Mouse (Mus musculus): Measurements from ENCODE around the gene Bmyc. TPM values are rescaled to one million over a fixed set of nuclear protein-coding genes. Genes with fewer than 3 reads are reported as not detected.
"Not testable (repeated sequence)": the region's sequence is repeated elsewhere in the genome, so short reads cannot be mapped to it uniquely, and the experiment has no call there.

The Bmyc gene
- polyA plus RNA-seq, 1 experiment from 2014 or later: 7.4 TPM

DNA sequence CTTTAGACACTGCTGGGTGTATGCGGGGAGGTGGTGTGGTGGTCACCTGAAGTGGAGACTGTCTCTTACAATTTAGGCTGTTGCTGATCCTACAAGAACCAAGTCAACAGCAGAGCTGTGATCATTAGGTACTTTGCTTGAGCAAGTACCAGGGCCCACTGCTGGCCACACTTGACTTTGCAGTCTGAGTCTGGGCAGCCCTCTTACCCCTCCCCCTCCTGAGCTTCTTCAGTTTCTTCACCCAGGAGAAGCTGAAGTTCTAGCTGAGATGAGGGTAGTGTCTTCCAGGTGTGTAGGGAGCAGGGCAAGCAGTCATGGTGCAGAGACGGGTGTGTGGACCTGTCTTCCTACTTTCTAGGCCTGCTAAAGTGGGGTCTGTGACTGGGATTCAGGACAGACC is 1.6 kb downstream of the Bmyc start:
- H3K27me3 ChIP-seq (ENCODE audit: control insufficient read depth, insufficient read depth, low read depth, low read length): peaks cover 9% of the 10 kb centered on the region; the same call in 1 of the 2 replicates
- no peaks in the 10 kb centered on the region for H3K4me1 ChIP-seq (ENCODE audit: control insufficient read depth, low read depth, low read length)
- no peak overlapping the region for H3K27ac ChIP-seq (ENCODE audit: low read length)
- no peak overlapping the region for H3K4me3 ChIP-seq (ENCODE audit: low read depth, low read length)
- WGBS (ENCODE audit: insufficient replicate concordance): 68% methylated on average over 2 of the region's 2 CpGs
- no peaks in the 10 kb centered on the region for H3K36me3 ChIP-seq (ENCODE audit: control insufficient read depth, insufficient read depth)
- H3K4me2 ChIP-seq (ENCODE audit: low read depth, low read length): no peak overlapping the region
- H3K9me3 ChIP-seq (replicated peaks; ENCODE audit: control insufficient read depth, low read length): no peaks in the 10 kb centered on the region
- ATAC-seq (ENCODE audit: low read depth): no peak
- no peak overlapping the region for H3K9ac ChIP-seq (ENCODE audit: low read depth, low read length)

DNA sequence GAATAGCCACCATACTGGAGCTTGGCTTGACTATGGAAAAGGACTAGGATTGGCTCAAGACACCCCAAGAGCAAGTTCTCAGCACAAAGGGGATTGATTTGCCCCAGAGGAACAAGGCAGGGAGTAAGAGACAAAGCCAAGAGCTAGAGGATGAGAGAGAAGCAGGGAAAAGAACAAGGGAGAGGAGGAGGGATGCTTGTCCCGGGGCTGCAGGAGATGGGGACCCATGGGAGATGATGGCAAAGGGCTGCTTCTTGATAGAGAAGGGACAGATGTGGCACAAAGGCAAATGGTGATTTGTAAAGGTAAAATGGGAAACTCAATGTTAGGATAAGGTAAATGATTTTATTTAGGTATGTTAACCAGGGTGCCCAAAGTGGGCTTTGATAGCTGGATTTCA is 2.5 kb downstream of the Bmyc start:
- ATAC-seq (ENCODE audit: low read depth); H3K4me3 ChIP-seq (ENCODE audit: low read depth, low read length); H3K27me3 ChIP-seq (ENCODE audit: control insufficient read depth, insufficient read depth, low read depth, low read length); H3K9me3 ChIP-seq (replicated peaks; ENCODE audit: control insufficient read depth, low read length); H3K36me3 ChIP-seq (ENCODE audit: control insufficient read depth, insufficient read depth); H3K4me1 ChIP-seq (ENCODE audit: control insufficient read depth, low read depth, low read length); H3K4me2 ChIP-seq (ENCODE audit: low read depth, low read length); H3K9ac ChIP-seq (ENCODE audit: low read depth, low read length); H3K27ac ChIP-seq (ENCODE audit: low read length): not testable (repeated sequence)
- 76% methylated on average over 1 of the region's 1 CpGs for WGBS (ENCODE audit: insufficient replicate concordance)

DNA sequence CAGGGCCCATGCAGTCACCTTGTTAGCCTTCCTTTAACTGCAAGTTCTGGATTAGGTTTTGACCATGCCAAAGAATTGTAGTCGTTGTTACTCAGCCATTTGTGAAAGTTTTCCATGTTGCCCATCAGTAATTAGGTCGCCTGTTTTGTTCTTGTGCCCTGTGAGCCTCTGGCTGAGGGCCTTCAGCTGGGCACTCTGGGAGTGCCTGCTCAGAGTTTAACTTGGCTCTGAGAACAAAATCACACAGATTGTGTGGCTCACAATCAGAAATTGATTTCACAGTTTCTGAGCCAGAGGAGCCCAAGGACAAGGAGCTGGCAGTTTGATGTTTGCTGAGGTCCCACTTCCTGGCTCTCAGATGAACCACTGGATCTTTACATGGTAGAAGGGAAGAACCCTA is 3.3 kb downstream of the Bmyc start:
- 47% methylated on average over 2 of the region's 2 CpGs for WGBS (ENCODE audit: insufficient replicate concordance)
- H3K4me1 ChIP-seq (ENCODE audit: control insufficient read depth, low read depth, low read length); H3K36me3 ChIP-seq (ENCODE audit: control insufficient read depth, insufficient read depth); H3K9me3 ChIP-seq (replicated peaks; ENCODE audit: control insufficient read depth, low read length); H3K9ac ChIP-seq (ENCODE audit: low read depth, low read length); H3K27ac ChIP-seq (ENCODE audit: low read length); H3K4me2 ChIP-seq (ENCODE audit: low read depth, low read length); ATAC-seq (ENCODE audit: low read depth); H3K4me3 ChIP-seq (ENCODE audit: low read depth, low read length); H3K27me3 ChIP-seq (ENCODE audit: control insufficient read depth, insufficient read depth, low read depth, low read length): not testable (repeated sequence)

DNA sequence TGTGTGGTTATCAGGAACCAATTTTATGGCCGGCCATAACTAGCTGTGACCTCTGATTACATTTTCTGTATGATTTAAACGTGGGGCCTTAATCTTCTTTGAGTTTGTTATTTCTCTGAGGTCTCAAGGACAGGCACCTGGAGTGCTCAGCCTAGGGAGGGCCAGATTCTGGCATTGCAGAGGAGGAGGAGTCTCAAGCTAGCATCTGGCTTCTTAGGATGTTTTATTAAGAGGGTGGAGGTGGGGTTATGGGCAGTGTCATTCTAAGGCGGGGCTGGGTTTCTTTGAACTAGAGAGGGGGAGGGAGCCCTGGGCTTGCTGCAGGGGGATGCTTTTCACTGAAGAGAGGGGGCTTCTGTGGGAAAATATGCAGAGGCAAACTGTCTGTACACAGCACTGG is 5.1 kb downstream of the Bmyc start:
- not testable (repeated sequence) for H3K4me2 ChIP-seq (ENCODE audit: low read depth, low read length); H3K4me3 ChIP-seq (ENCODE audit: low read depth, low read length); H3K36me3 ChIP-seq (ENCODE audit: control insufficient read depth, insufficient read depth); H3K27me3 ChIP-seq (ENCODE audit: control insufficient read depth, insufficient read depth, low read depth, low read length); H3K9me3 ChIP-seq (replicated peaks; ENCODE audit: control insufficient read depth, low read length); H3K4me1 ChIP-seq (ENCODE audit: control insufficient read depth, low read depth, low read length); ATAC-seq (ENCODE audit: low read depth); H3K9ac ChIP-seq (ENCODE audit: low read depth, low read length); H3K27ac ChIP-seq (ENCODE audit: low read length)
- 30% methylated on average over 3 of the region's 3 CpGs for WGBS (ENCODE audit: insufficient replicate concordance)

DNA sequence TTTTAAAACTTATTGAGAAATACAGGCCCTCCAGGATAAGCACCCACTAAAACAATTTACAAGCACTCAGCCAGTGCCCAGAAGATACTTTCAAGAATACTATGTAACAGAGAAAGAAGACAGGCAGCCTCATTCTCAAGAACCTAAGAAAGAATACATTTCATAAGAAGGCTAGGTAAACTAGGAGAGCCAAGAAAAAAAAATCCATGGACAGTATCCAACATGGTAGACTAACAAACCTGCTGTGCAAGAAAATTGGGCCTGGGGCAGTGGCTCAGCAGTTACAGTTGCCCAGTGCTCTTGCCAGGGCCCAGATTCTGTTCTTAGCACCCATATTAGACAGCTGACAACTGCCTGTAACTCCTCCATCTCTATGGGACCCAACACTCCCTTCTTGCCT is 10.7 kb downstream of the Bmyc start:
- H3K27ac ChIP-seq (ENCODE audit: low read length): no peak overlapping the region
- no peaks in the 10 kb centered on the region for H3K36me3 ChIP-seq (ENCODE audit: control insufficient read depth, insufficient read depth)
- no peaks in the 10 kb centered on the region for H3K4me1 ChIP-seq (ENCODE audit: control insufficient read depth, low read depth, low read length)
- no peak overlapping the region for H3K4me2 ChIP-seq (ENCODE audit: low read depth, low read length)
- no peak overlapping the region for H3K9ac ChIP-seq (ENCODE audit: low read depth, low read length)
- no peaks in the 10 kb centered on the region for H3K27me3 ChIP-seq (ENCODE audit: control insufficient read depth, insufficient read depth, low read depth, low read length)
- no peak for ATAC-seq (ENCODE audit: low read depth)
- no peaks in the 10 kb centered on the region for H3K9me3 ChIP-seq (replicated peaks; ENCODE audit: control insufficient read depth, low read length)
- no peak overlapping the region for H3K4me3 ChIP-seq (ENCODE audit: low read depth, low read length)

DNA sequence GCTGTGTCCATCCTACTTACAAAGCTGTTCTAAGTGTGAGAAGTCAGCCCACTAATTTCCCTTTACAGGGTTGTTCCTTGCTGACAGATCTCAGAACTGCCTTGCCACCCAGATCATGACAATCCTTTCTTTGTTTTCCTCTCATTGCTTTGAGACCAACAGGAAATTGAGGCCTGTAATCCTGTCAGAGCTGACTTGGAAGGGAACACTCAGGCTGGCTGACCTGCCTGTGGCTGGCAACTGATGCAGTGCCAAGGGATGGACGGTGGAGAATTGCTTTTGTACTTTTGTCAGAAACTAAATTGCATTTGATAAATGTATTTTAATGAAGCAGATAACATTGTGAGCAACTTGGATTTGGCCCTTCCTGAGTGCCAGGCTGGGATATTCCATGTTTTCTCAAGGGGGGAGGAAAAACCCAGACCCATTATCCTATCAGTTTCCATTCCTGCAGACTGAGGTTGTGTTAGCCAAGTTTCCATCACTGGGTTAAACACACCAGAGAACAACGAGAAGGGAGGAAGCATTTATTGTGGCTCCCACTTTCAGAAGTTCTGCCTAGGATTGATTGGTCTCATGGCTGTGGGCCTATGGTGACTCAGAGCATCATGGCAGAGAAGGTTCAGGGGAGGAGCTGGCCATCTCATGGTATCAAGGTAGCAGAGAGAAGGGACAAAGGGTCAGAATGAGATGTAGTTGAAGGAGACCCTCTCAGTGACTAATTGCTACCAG is 26.8 kb downstream of the Bmyc start:
- no peaks in the 10 kb centered on the region for H3K36me3 ChIP-seq (ENCODE audit: control insufficient read depth, insufficient read depth)
- H3K9me3 ChIP-seq (replicated peaks; ENCODE audit: control insufficient read depth, low read length): no peaks in the 10 kb centered on the region
- H3K9ac ChIP-seq (ENCODE audit: low read depth, low read length): no peak overlapping the region
- H3K27me3 ChIP-seq (ENCODE audit: control insufficient read depth, insufficient read depth, low read depth, low read length): no peaks in the 10 kb centered on the region
- H3K4me2 ChIP-seq (ENCODE audit: low read depth, low read length): no peak overlapping the region
- 35% methylated on average over 2 of the region's 2 CpGs for WGBS (ENCODE audit: insufficient replicate concordance)
- no peak overlapping the region for H3K27ac ChIP-seq (ENCODE audit: low read length)
- H3K4me3 ChIP-seq (ENCODE audit: low read depth, low read length): no peak overlapping the region
- no peak for ATAC-seq (ENCODE audit: low read depth)
- H3K4me1 ChIP-seq (ENCODE audit: control insufficient read depth, low read depth, low read length): no peaks in the 10 kb centered on the region

DNA sequence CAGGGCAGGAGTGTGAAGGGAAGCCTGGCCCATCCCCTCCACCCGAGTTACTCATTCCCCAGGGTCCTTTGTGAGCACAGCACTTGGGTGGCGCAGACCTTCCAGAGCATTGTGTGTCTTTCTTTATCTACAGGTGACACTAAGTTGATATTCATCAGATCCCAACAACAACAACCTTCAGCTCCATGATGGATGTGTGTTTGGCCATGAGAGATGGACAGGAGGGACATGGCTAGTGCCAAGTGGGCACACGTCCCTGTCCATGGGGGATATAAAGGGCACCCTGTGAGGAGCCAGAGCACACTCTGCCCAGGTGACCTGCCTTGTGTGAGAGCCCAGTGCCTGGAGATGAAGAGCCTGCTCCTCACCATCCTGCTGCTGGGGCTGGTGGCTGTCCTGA is 30.2 kb downstream of the Bmyc start, which contains the start of gene Obp2b:
Gene Obp2b, plus strand, starts transcription at position 301 of the 400 bp plus-strand sequence.
- H3K27ac ChIP-seq (ENCODE audit: low read length); H3K4me2 ChIP-seq (ENCODE audit: low read depth, low read length); ATAC-seq (ENCODE audit: low read depth); H3K4me3 ChIP-seq (ENCODE audit: low read depth, low read length); H3K9me3 ChIP-seq (replicated peaks; ENCODE audit: control insufficient read depth, low read length); H3K9ac ChIP-seq (ENCODE audit: low read depth, low read length); H3K27me3 ChIP-seq (ENCODE audit: control insufficient read depth, insufficient read depth, low read depth, low read length); H3K36me3 ChIP-seq (ENCODE audit: control insufficient read depth, insufficient read depth); H3K4me1 ChIP-seq (ENCODE audit: control insufficient read depth, low read depth, low read length): not testable (repeated sequence)
- WGBS (ENCODE audit: insufficient replicate concordance): 50% methylated on average over 3 of the region's 3 CpGs

DNA sequence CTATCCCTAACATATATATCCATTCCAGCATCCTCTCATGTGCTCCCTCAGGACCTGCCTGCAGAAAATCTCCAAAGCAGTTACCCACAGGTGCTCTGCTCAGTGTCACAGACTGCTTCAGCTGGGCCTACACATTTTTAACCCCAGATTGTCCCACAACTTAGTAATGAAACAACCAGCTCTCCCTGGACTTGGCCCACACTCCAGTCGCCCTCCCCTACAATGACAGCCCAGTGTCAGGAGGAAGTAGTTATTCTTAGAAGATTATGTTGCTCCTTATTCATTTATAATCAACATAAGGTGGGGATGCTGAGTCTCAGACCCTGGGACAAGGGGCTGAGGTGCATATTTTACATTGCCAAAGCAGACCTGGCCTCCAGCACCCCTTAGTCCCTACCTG is 35.1 kb downstream of the Bmyc start:
- no peak overlapping the region for H3K27ac ChIP-seq (ENCODE audit: low read length)
- H3K36me3 ChIP-seq (ENCODE audit: control insufficient read depth, insufficient read depth): no peaks in the 10 kb centered on the region
- H3K4me1 ChIP-seq (ENCODE audit: control insufficient read depth, low read depth, low read length): no peaks in the 10 kb centered on the region
- H3K27me3 ChIP-seq (ENCODE audit: control insufficient read depth, insufficient read depth, low read depth, low read length): no peaks in the 10 kb centered on the region
- no peak overlapping the region for H3K4me2 ChIP-seq (ENCODE audit: low read depth, low read length)
- no peak for ATAC-seq (ENCODE audit: low read depth)
- no peak overlapping the region for H3K4me3 ChIP-seq (ENCODE audit: low read depth, low read length)
- WGBS (ENCODE audit: insufficient replicate concordance): 56% methylated on average over 1 of the region's 1 CpGs
- no peak overlapping the region for H3K9ac ChIP-seq (ENCODE audit: low read depth, low read length)
- H3K9me3 ChIP-seq (replicated peaks; ENCODE audit: control insufficient read depth, low read length): no peaks in the 10 kb centered on the region

DNA sequence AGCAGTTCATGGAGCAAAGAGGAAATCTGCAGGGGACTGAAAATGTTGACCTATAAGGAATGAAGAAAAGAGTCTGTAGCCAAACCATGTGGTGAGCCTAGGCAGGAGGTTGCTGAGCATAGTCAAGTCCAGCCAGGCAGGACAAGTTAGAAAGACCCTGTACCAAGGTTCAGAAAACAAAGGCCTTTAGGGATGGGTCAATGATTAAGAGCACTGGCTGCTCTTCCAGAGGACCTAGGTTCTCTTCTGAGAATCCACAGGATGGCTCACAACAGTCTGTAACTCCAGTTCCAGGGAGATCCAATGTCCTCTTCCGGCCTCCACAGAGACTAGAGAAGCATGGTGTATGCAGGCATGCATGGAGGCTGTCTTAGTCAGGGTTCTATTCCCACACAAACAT is 47.7 kb downstream of the Bmyc start:
- H3K27me3 ChIP-seq (ENCODE audit: control insufficient read depth, insufficient read depth, low read depth, low read length): no peaks in the 10 kb centered on the region
- H3K9ac ChIP-seq (ENCODE audit: low read depth, low read length): no peak overlapping the region
- H3K27ac ChIP-seq (ENCODE audit: low read length): no peak overlapping the region
- H3K4me1 ChIP-seq (ENCODE audit: control insufficient read depth, low read depth, low read length): no peaks in the 10 kb centered on the region
- H3K36me3 ChIP-seq (ENCODE audit: control insufficient read depth, insufficient read depth): no peaks in the 10 kb centered on the region
- 58% methylated on average over 1 of the region's 1 CpGs for WGBS (ENCODE audit: insufficient replicate concordance)
- H3K9me3 ChIP-seq (replicated peaks; ENCODE audit: control insufficient read depth, low read length): no peaks in the 10 kb centered on the region
- no peak overlapping the region for H3K4me3 ChIP-seq (ENCODE audit: low read depth, low read length)
- no peak overlapping the region for H3K4me2 ChIP-seq (ENCODE audit: low read depth, low read length)
- ATAC-seq (ENCODE audit: low read depth): no peak
